Mouse (Mus musculus) kidney, adult 2 months (tissue): ENCODE data around the gene Mertk.

Source experiments
- CTCF ChIP-seq: fragments of 200-500 bp; conservative IDR thresholded peaks from 2 replicates; pipeline ENCODE4 v1.5.1; 2011; ENCODE audit warnings: low read depth, mild to moderate bottlenecking, control low read depth, low read length, moderate library complexity, mixed read lengths; ENCODE audit not compliant: insufficient read depth, insufficient read length
- POLR2A ChIP-seq: fragments of 200-500 bp; IDR thresholded peaks from one replicate; pipeline ENCODE4 v1.6.1; 2011; ENCODE audit warnings: low read depth, low read length, control low read depth

DNA sequence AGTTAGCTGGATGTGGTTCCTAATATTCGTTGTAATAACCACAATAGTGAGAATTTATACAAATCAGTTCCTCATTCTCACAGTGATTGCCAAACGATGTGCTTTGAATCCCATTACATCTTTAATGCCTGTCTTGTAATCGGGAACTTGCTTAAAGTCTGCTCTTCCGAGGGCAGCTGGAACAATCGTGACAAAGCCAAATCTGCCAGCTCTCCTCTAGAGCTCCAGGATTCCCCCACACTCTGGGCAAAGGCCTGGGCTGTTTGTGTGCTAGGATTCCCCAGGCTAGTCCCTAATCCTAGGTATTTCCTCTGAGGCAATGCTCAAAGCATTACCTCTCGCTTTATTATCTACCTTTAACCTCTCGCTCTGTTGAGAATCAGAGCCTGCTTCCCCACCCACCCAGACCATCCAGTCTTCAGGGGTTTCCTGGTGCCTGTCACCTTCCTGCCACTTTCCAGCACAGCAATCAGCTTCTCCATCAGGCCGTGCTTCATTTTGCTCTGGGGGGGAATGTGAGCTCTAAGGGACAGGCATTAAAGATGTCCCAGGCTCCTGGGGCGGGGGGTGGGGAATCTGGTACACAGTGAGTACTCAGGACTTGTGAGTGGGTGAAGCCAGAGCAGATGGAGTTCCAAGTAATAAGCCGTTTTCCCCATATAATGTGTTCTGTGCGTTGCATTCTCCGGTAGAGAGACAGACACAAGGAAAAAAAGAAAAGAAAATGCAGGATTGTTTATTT, 47.3 kb downstream of the Mertk start:
- TF ChIP-seq CTCF (no peak), POLR2A (no peak)
